Mouse (Mus musculus) splenic B cell, adult 2 months (primary cell): Measurements from ENCODE around the gene Mmaa.

Source experiments
- DNase-seq: peaks from one replicate; pipeline ENCODE4 v3.0.0-alpha.2; 2011; ENCODE audit warnings: low read depth, low spot score
- H3K27me3 ChIP-seq: 2 replicates; pipeline ENCODE4 v1.6.1; 2012; ENCODE audit warnings: mild to moderate bottlenecking, low read length, moderate library complexity, mixed read lengths; ENCODE audit not compliant: control insufficient read depth, poor library complexity, insufficient read depth, severe bottlenecking
- H3K36me3 ChIP-seq: 2 replicates; pipeline ENCODE4 v1.6.1; 2012; ENCODE audit warnings: mild to moderate bottlenecking, low read length, moderate library complexity, mixed read lengths; ENCODE audit not compliant: control insufficient read depth, poor library complexity, insufficient read depth, severe bottlenecking

Mmaa gene

GRCm38 (mm10) chr8:79272676-79273075 lies 22.1 kb downstream of the Mmaa start:
- DNase-seq = no peak

GRCm38 (mm10) chr8:79268921-79269320 lies 25.8 kb downstream of the Mmaa start:
- peaks cover 2% of the 10 kb centered on the region; the same call in 1 of the 2 replicates for H3K36me3 ChIP-seq
- no peak for DNase-seq
- H3K27me3 ChIP-seq = no peaks in the 10 kb centered on the region

More at GRCm38 (mm10) chr8:79272676-79273075, 22.1 kb downstream of the Mmaa start:
- peaks cover 4% of the 10 kb centered on the region; the same call in 1 of the 2 replicates for H3K36me3 ChIP-seq
- no peaks in the 10 kb centered on the region for H3K27me3 ChIP-seq

GRCm38 (mm10) chr8:79261920-79262319 lies 32.8 kb downstream of the Mmaa start:
- DNase-seq = no peak
- Histone ChIP-seq H3K27me3 (no peaks in the 10 kb centered on the region), H3K36me3 (no peaks in the 10 kb centered on the region)

GRCm38 (mm10) chr8:79256076-79256705 lies 38.5 kb downstream of the Mmaa start:
- H3K27me3 ChIP-seq = no peaks in the 10 kb centered on the region
- no peak for DNase-seq
- H3K36me3 ChIP-seq = no peaks in the 10 kb centered on the region

GRCm38 (mm10) chr8:79253742-79254141 lies 41.0 kb downstream of the Mmaa start:
- H3K36me3 ChIP-seq = no peaks in the 10 kb centered on the region
- H3K27me3 ChIP-seq = no peaks in the 10 kb centered on the region
- DNase-seq = no peak

GRCm38 (mm10) chr8:79248470-79248869 lies 46.3 kb downstream of the Mmaa start, which contains the start of gene 1700011L22Rik:
Gene 1700011L22Rik (minus strand): TSS chr8:79248570.
- DNase-seq = no peak
- no peaks in the 10 kb centered on the region for H3K36me3 ChIP-seq
- H3K27me3 ChIP-seq = no peaks in the 10 kb centered on the region

- no peaks in the 10 kb centered on the region for H3K27me3 ChIP-seq
- no peaks in the 10 kb centered on the region for H3K36me3 ChIP-seq
- no peak for DNase-seq
Observed at GRCm38 (mm10) chr8:79243422-79243821, 51.3 kb downstream of the Mmaa start.

GRCm38 (mm10) chr8:79239996-79240395 lies 54.7 kb downstream of the Mmaa start:
- no peak for DNase-seq
- no peaks in the 10 kb centered on the region for H3K27me3 ChIP-seq
- H3K36me3 ChIP-seq = no peaks in the 10 kb centered on the region

GRCm38 (mm10) chr8:79239320-79239719 lies 55.4 kb downstream of the Mmaa start:
- Histone ChIP-seq H3K36me3 (no peaks in the 10 kb centered on the region), H3K27me3 (no peaks in the 10 kb centered on the region)
- no peak for DNase-seq

- Histone ChIP-seq H3K36me3 (no peaks in the 10 kb centered on the region), H3K27me3 (no peaks in the 10 kb centered on the region)
- DNase-seq = no peak
Observed at GRCm38 (mm10) chr8:79229266-79229888, 65.4 kb downstream of the Mmaa start.

- no peaks in the 10 kb centered on the region for H3K27me3 ChIP-seq
- no peaks in the 10 kb centered on the region for H3K36me3 ChIP-seq
- DNase-seq = no peak
Observed at GRCm38 (mm10) chr8:79227916-79228315, 66.8 kb downstream of the Mmaa start.

- DNase-seq = no peak
- Histone ChIP-seq H3K27me3 (no peaks in the 10 kb centered on the region), H3K36me3 (no peaks in the 10 kb centered on the region)
Observed at GRCm38 (mm10) chr8:79227194-79227593, 67.5 kb downstream of the Mmaa start.

GRCm38 (mm10) chr8:79226046-79226445 lies 68.7 kb downstream of the Mmaa start:
- H3K36me3 ChIP-seq = no peaks in the 10 kb centered on the region
- no peaks in the 10 kb centered on the region for H3K27me3 ChIP-seq
- no peak for DNase-seq

- peak; percentile 57 for DNase-seq
- Histone ChIP-seq H3K36me3 (no peaks in the 10 kb centered on the region), H3K27me3 (no peaks in the 10 kb centered on the region)
Observed at GRCm38 (mm10) chr8:79225586-79225985, 69.2 kb downstream of the Mmaa start.

GRCm38 (mm10) chr8:79224363-79224762 lies 70.4 kb downstream of the Mmaa start:
- no peaks in the 10 kb centered on the region for H3K27me3 ChIP-seq
- no peak for DNase-seq
- no peaks in the 10 kb centered on the region for H3K36me3 ChIP-seq
